Mouse (Mus musculus) megakaryocyte, embryonic 14.5 days (primary cell): ENCODE data around the gene Gmppb.

Source experiments
- FLI1 ChIP-seq: IDR thresholded peaks from 2 replicates; pipeline ENCODE4 v1.6.1; 2012; ENCODE audit warnings: low read length, inconsistent platforms, mixed read lengths
- GATA1 ChIP-seq: IDR thresholded peaks from 3 replicates; pipeline ENCODE4 v1.6.1; 2012; ENCODE audit warnings: mixed read lengths, low read length, inconsistent platforms, borderline replicate concordance

GRCm38 (mm10) chr9:108073141-108073930, 24.3 kb downstream of the Gmppb start:
- TF ChIP-seq GATA1 (no peak), FLI1 (no peak)
